Mouse (Mus musculus) macrophage (primary cell): ENCODE measurements around the gene Slc19a1. TPM values are rescaled to one million over a fixed set of nuclear protein-coding genes. Genes with fewer than 3 reads are reported as not detected.

Experiments used
- H3K27ac ChIP-seq: fragments of 350-480 bp; formaldehyde crosslinking; 2 replicates; pipeline ENCODE4 v1.9.0; 2021
- H3K36me3 ChIP-seq: fragments of 350-480 bp; formaldehyde crosslinking; 2 replicates; pipeline ENCODE4 v1.9.0; 2021; ENCODE audit errors: inconsistent target
- H3K4me3 ChIP-seq: fragments of 350-480 bp; formaldehyde crosslinking; 2 replicates; pipeline ENCODE4 v1.9.0; 2021; ENCODE audit errors: inconsistent target
- H3K79me2 ChIP-seq: fragments of 350-480 bp; formaldehyde crosslinking; 2 replicates; pipeline ENCODE4 v1.9.0; 2021; ENCODE audit errors: inconsistent target
- WGBS: methylation state at CpG from one replicate; pipeline ENCODE4 v1.1.7; 2026; ENCODE audit warnings: inconsistent platforms; ENCODE audit not compliant: missing documents; 5-methylcytosine and 5-hydroxymethylcytosine counted together
- polyA plus RNA-seq: library from polyadenylated mRNA; stranded (reverse); fragments of 250-400 nt; gene quantifications from 3 replicates; pipeline ENCODE4 v1.2.4, GENCODE M21; 2018; ENCODE audit warnings: inconsistent platforms
- total RNA-seq, 78 experiments: library from RNA; depleted of rRNA; stranded (reverse); fragments of 250-400 nt; gene quantifications; 1 replicate in 9 of 78; 2 replicates in 24 of 78; 3 replicates in 43 of 78; 4 replicates in 2 of 78; pipeline ENCODE4 v1.2.4; 2018; ENCODE audit warnings: inconsistent platforms in 56 of 78

Slc19a1 gene
- 10 to 100 TPM in 4 of 26 experiments, 1 to 10 TPM in 21, under 1 TPM in 1; 0.69 to 14.6 (median 4.1) TPM for total RNA-seq (2018; cell fraction: chromatin; rRNA removed)
- 1 to 10 TPM; 2.5 to 6.6 (median 4.0) TPM for total RNA-seq (2018; cell fraction: cytosol; rRNA removed)
- 10 to 100 TPM in 3 of 26 experiments, 1 to 10 TPM in 23; 1.5 to 21.3 (median 5.2) TPM for total RNA-seq (2018; cell fraction: nucleus; rRNA removed)
- 4.1 to 8.4 TPM (median 4.5 TPM) in 3 replicates for polyA plus RNA-seq

- H3K4me3 ChIP-seq, result peak within 1 kb of the TSS; percentile 64
- H3K36me3 ChIP-seq, result no peaks in the 10 kb centered on the region
- H3K79me2 ChIP-seq, result no peaks in the 10 kb centered on the region
- H3K27ac ChIP-seq, result no peak within 1 kb of the TSS
- 94% methylated on average over 13 of the region's 13 CpGs for WGBS
Observed at GRCm38 (mm10) chr10:77031768-77032375, at the start of gene Slc19a1. Gene Slc19a1, plus strand, starts transcription at chr10:77032241.

- WGBS, result 79% methylated on average over 5 of the region's 5 CpGs
- Histone ChIP-seq H3K27ac (no peak overlapping the region), H3K36me3 (no peaks in the 10 kb centered on the region), H3K79me2 (no peaks in the 10 kb centered on the region), H3K4me3 (no peak overlapping the region)
Observed at GRCm38 (mm10) chr10:76988586-76988985, 43.5 kb upstream of the Slc19a1 start.

GRCm38 (mm10) chr10:76992456-76992855, 39.6 kb upstream of the Slc19a1 start:
- Histone ChIP-seq H3K79me2 (no peaks in the 10 kb centered on the region), H3K4me3 (no peak overlapping the region), H3K36me3 (no peaks in the 10 kb centered on the region), H3K27ac (no peak overlapping the region)
- 57% methylated on average over 3 of the region's 3 CpGs for WGBS

GRCm38 (mm10) chr10:76997759-76998513, 34.1 kb upstream of the Slc19a1 start:
- H3K36me3 ChIP-seq, result no peaks in the 10 kb centered on the region
- WGBS, result 80% methylated on average over 17 of the region's 17 CpGs
- H3K4me3 ChIP-seq, result no peak overlapping the region
- H3K27ac ChIP-seq, result no peak overlapping the region
- no peaks in the 10 kb centered on the region for H3K79me2 ChIP-seq

GRCm38 (mm10) chr10:77004936-77005335, 27.1 kb upstream of the Slc19a1 start:
- Histone ChIP-seq H3K27ac (no peak overlapping the region), H3K79me2 (no peaks in the 10 kb centered on the region), H3K4me3 (no peak overlapping the region), H3K36me3 (no peaks in the 10 kb centered on the region)
- 67% methylated on average over 6 of the region's 7 CpGs for WGBS

- Histone ChIP-seq H3K79me2 (no peaks in the 10 kb centered on the region), H3K4me3 (no peak overlapping the region), H3K27ac (no peak overlapping the region), H3K36me3 (no peaks in the 10 kb centered on the region)
- WGBS, result 88% methylated on average over 8 of the region's 8 CpGs
Observed at GRCm38 (mm10) chr10:77007433-77008108, 24.5 kb upstream of the Slc19a1 start.

GRCm38 (mm10) chr10:77008109-77008561, 23.9 kb upstream of the Slc19a1 start:
- 84% methylated on average over 9 of the region's 9 CpGs for WGBS
- Histone ChIP-seq H3K36me3 (no peaks in the 10 kb centered on the region), H3K27ac (no peak overlapping the region), H3K79me2 (no peaks in the 10 kb centered on the region), H3K4me3 (no peak overlapping the region)

GRCm38 (mm10) chr10:77008698-77009097, 23.3 kb upstream of the Slc19a1 start:
- Histone ChIP-seq H3K36me3 (no peaks in the 10 kb centered on the region), H3K4me3 (no peak overlapping the region), H3K27ac (no peak overlapping the region), H3K79me2 (no peaks in the 10 kb centered on the region)
- WGBS, result 87% methylated on average over 2 of the region's 3 CpGs

GRCm38 (mm10) chr10:77011681-77012080, 20.4 kb upstream of the Slc19a1 start:
- WGBS, result 75% methylated on average over 4 of the region's 4 CpGs

GRCm38 (mm10) chr10:77016080-77016479, 16.0 kb upstream of the Slc19a1 start:
- Histone ChIP-seq H3K4me3 (no peak overlapping the region), H3K79me2 (no peaks in the 10 kb centered on the region), H3K27ac (no peak overlapping the region), H3K36me3 (no peaks in the 10 kb centered on the region)
- WGBS, result 88% methylated on average over 7 of the region's 7 CpGs

More at GRCm38 (mm10) chr10:77011681-77012080, 20.4 kb upstream of the Slc19a1 start:
- Histone ChIP-seq H3K4me3 (no peak overlapping the region), H3K27ac (no peak overlapping the region), H3K36me3 (no peaks in the 10 kb centered on the region), H3K79me2 (no peaks in the 10 kb centered on the region)

- no peaks in the 10 kb centered on the region for H3K79me2 ChIP-seq
- 92% methylated on average over 8 of the region's 8 CpGs for WGBS
- H3K36me3 ChIP-seq, result no peaks in the 10 kb centered on the region
Observed at GRCm38 (mm10) chr10:77016499-77016898, 15.5 kb upstream of the Slc19a1 start.

GRCm38 (mm10) chr10:77017061-77017460, 15.0 kb upstream of the Slc19a1 start:
- WGBS, result 83% methylated on average over 2 of the region's 2 CpGs
- Histone ChIP-seq H3K27ac (no peak overlapping the region), H3K36me3 (no peaks in the 10 kb centered on the region), H3K79me2 (no peaks in the 10 kb centered on the region), H3K4me3 (no peak overlapping the region)

More at GRCm38 (mm10) chr10:77016499-77016898, 15.5 kb upstream of the Slc19a1 start:
- Histone ChIP-seq H3K4me3 (no peak overlapping the region), H3K27ac (no peak overlapping the region)

- Histone ChIP-seq H3K36me3 (no peaks in the 10 kb centered on the region), H3K4me3 (no peak overlapping the region), H3K79me2 (no peaks in the 10 kb centered on the region), H3K27ac (no peak overlapping the region)
- 80% methylated on average over 9 of the region's 9 CpGs for WGBS
Observed at GRCm38 (mm10) chr10:77017662-77018061, 14.4 kb upstream of the Slc19a1 start.

GRCm38 (mm10) chr10:77021399-77022052, 10.5 kb upstream of the Slc19a1 start:
- Histone ChIP-seq H3K27ac (no peak overlapping the region), H3K79me2 (no peaks in the 10 kb centered on the region), H3K36me3 (no peaks in the 10 kb centered on the region), H3K4me3 (no peak overlapping the region)
- WGBS, result 21% methylated on average over 17 of the region's 17 CpGs
